ENCODE assay signal across 14 mouse cellular contexts in genomic region chr11:102258521-102258920, GRCm38 (mm10). TPM values are rescaled to one million over a fixed set of nuclear protein-coding genes. Genes with fewer than 3 reads are reported as not detected.
DNase-seq lines count a peak whose midpoint lies in the region; ATAC-seq and TF ChIP-seq lines count a peak whose summit lies in the region.
"Had no signal": no experiment of that assay in that cellular context is flagged by ENCODE, and none has a peak within 500 bp of the region (broad histone marks: within the 10 kb centered on the region; RNA-seq: fewer than 3 reads in every experiment).

No protein-coding gene starts in this region.

- H3K4me2 ChIP-seq in lung, embryonic 14.5 days: no peak overlapping the region
- H3K4me2 ChIP-seq: midbrain, embryonic 12.5 days; stomach, embryonic 15.5 days had no signal

- 83% methylated on average over 3 of the region's 3 CpGs for WGBS in lung, embryonic 14.5 days
- WGBS in small intestine, adult 2 months: 92% methylated on average over 3 of the region's 3 CpGs

- TF ChIP-seq CTCF in lung, embryonic 14.5 days (IDR thresholded peaks at IDR 0.05; ENCODE audit: low read depth): peak; percentile 28
- peak; percentile 66 for TF ChIP-seq CTCF in Patski (IDR thresholded peaks at IDR 0.05)
- peak; percentile 11; the same call in 1 of the 2 replicates for TF ChIP-seq CTCF in small intestine, adult 2 months (IDR thresholded peaks at IDR 0.05; ENCODE audit: extremely low read depth, insufficient read length, insufficient replicate concordance, low read depth, low read length)

- CTCF ChIA-PET in Patski (lab: Charles Lee): no interaction called here

- peaks cover 85% of the 10 kb centered on the region for H3K36me3 ChIP-seq in lung, embryonic 14.5 days (ENCODE audit: insufficient read depth)
- H3K36me3 ChIP-seq in small intestine, adult 2 months (ENCODE audit: control insufficient read depth, insufficient read depth, low read length): peaks cover 5% of the 10 kb centered on the region
- H3K36me3 ChIP-seq: stomach, embryonic 15.5 days had no signal

- no peaks in the 10 kb centered on the region for H3K27me3 ChIP-seq in lung, embryonic 14.5 days (ENCODE audit: insufficient read depth, low read length)
- H3K27me3 ChIP-seq in Patski: no peaks in the 10 kb centered on the region
- H3K27me3 ChIP-seq in small intestine, adult 2 months (ENCODE audit: control insufficient read depth, insufficient read depth, low read length): no peaks in the 10 kb centered on the region
- H3K27me3 ChIP-seq: midbrain, embryonic 12.5 days; stomach, embryonic 15.5 days had no signal

- no peaks in the 10 kb centered on the region for H3K9me3 ChIP-seq in lung, embryonic 14.5 days (ENCODE audit: low read depth, low read length)
- H3K9me3 ChIP-seq: midbrain, embryonic 12.5 days; stomach, embryonic 15.5 days had no signal

- no peak for ATAC-seq in lung, embryonic 14.5 days (ENCODE audit: insufficient read depth)
- ATAC-seq in Patski: no peak
- ATAC-seq: inflammation-experienced regulatory T-cells, adult 6 months had no signal

- H3K9ac ChIP-seq in lung, embryonic 14.5 days: no peak overlapping the region
- H3K9ac ChIP-seq: midbrain, embryonic 12.5 days; stomach, embryonic 15.5 days had no signal

- DNase-seq in embryo, embryonic 10 days (ENCODE audit: low spot score): peak; percentile 42
- no peak for DNase-seq in embryo, embryonic 10.5 days (ENCODE audit: low spot score)
- peak; percentile 42 for DNase-seq in lung, embryonic 14.5 days
- DNase-seq in lung, adult 18-20 months: no peak
- DNase-seq in Patski (ENCODE audit: low read depth, low spot score): no peak
- DNase-seq in adrenal gland, adult 18-20 months (ENCODE audit: low spot score in 2 of 2): no peak
- no peak for DNase-seq in adrenal gland, postnatal 4 days (ENCODE audit: low spot score in 2 of 2)
- DNase-seq: B cell, adult 2 months; heart, postnatal 36 days; right cerebral cortex, postnatal 14 days had no signal

- in situ Hi-C loops in Patski (cut with MboI; ENCODE audit: low pct_unique_long_range_greater_than_20kb): no loop called here

- no peak overlapping the region for H3K27ac ChIP-seq in lung, embryonic 14.5 days (ENCODE audit: low read depth)
- H3K27ac ChIP-seq in small intestine, adult 2 months (ENCODE audit: insufficient read depth, low read depth, low read length): no peak overlapping the region
- H3K27ac ChIP-seq: midbrain, embryonic 12.5 days; stomach, embryonic 15.5 days had no signal

- H3K4me3 ChIP-seq in lung, embryonic 14.5 days (ENCODE audit: low read depth, low read length): no peak overlapping the region
- no peak overlapping the region for H3K4me3 ChIP-seq in small intestine, adult 2 months (ENCODE audit: low read depth, low read length)
- H3K4me3 ChIP-seq: midbrain, embryonic 12.5 days; stomach, embryonic 15.5 days had no signal

- TF ChIP-seq POLR2A in small intestine, adult 2 months (IDR thresholded peaks at IDR 0.05; ENCODE audit: low read depth, low read length): no peak

- no peaks in the 10 kb centered on the region for H3K4me1 ChIP-seq in lung, embryonic 14.5 days (ENCODE audit: insufficient read depth)
- no peaks in the 10 kb centered on the region for H3K4me1 ChIP-seq in small intestine, adult 2 months (ENCODE audit: control insufficient read depth, insufficient read depth, insufficient read length, low read length)
- H3K4me1 ChIP-seq: stomach, embryonic 15.5 days had no signal

- POLR2A ChIA-PET in Patski (lab: Charles Lee): interaction anchor here (0.6 kb wide), 1 partner anchor 203 kb away, joined by 4 read pairs; no protein-coding TSS in a partner anchor

RNA-seq across cellular contexts. Expression of gene BC030867, which starts 9.8 kb away (rescaled TPM):
- polyA plus RNA-seq in lung, embryonic 14.5 days (2014; fragmentation: Nextera tagmentation; extraction: Ambion mirVana): 21.4 and 22.2 TPM in 2 replicates
- polyA plus RNA-seq in Patski (2021): 6.8 TPM
- polyA plus RNA-seq in small intestine, adult 2 months (2012; rRNA removed): 2.4 and 5.2 TPM in 2 replicates
- under 1 TPM in 1 of 2 experiments, not detected in 1; 0.46 TPM for total RNA-seq in adrenal gland, adult 18-20 months (2021)
- 1 to 10 TPM; 4.8 to 6.0 TPM for total RNA-seq in adrenal gland, postnatal 4 days (2021)

RNA-seq across cellular contexts. Expression of gene Asb16, which starts 10.0 kb away (rescaled TPM):
- 0.08 TPM in 1 of 2 replicates, not detected in the other for polyA plus RNA-seq in lung, embryonic 14.5 days (2014; fragmentation: Nextera tagmentation; extraction: Ambion mirVana)
- 0.28 TPM for polyA plus RNA-seq in Patski (2021)
- 0.29 and 1.8 TPM in 2 replicates for polyA plus RNA-seq in small intestine, adult 2 months (2012; rRNA removed)
- total RNA-seq in adrenal gland, adult 18-20 months (2021): under 1 TPM; 0.30 to 0.61 TPM
- total RNA-seq in adrenal gland, postnatal 4 days (2021): under 1 TPM; 0.53 to 0.79 TPM
- polyA plus RNA-seq: inflammation-experienced regulatory T-cells, adult 6 months; midbrain, embryonic 12.5 days; stomach, embryonic 15.5 days had no signal

RNA-seq across cellular contexts. Expression of gene Tmub2, which starts 26.2 kb away (rescaled TPM):
- 48.8 and 49.9 TPM in 2 replicates for polyA plus RNA-seq in lung, embryonic 14.5 days (2014; fragmentation: Nextera tagmentation; extraction: Ambion mirVana)
- 60.5 TPM for polyA plus RNA-seq in Patski (2021)
- polyA plus RNA-seq in small intestine, adult 2 months (2012; rRNA removed): 29.4 and 60.2 TPM in 2 replicates
- 10 to 100 TPM; 43.3 to 55.3 TPM for total RNA-seq in adrenal gland, adult 18-20 months (2021)
- total RNA-seq in adrenal gland, postnatal 4 days (2021): 10 to 100 TPM; 56.5 to 58.3 TPM

RNA-seq across cellular contexts. Expression of gene Hdac5, which starts 28.6 kb away (rescaled TPM):
- polyA plus RNA-seq in lung, embryonic 14.5 days (2014; fragmentation: Nextera tagmentation; extraction: Ambion mirVana): 41.1 and 42.7 TPM in 2 replicates
- 63.8 TPM for polyA plus RNA-seq in Patski (2021)
- polyA plus RNA-seq in small intestine, adult 2 months (2012; rRNA removed): 82.5 and 102 TPM in 2 replicates
- 100 to 1,000 TPM in 1 of 2 experiments, 10 to 100 TPM in 1; 79.1 to 115 TPM for total RNA-seq in adrenal gland, adult 18-20 months (2021)
- total RNA-seq in adrenal gland, postnatal 4 days (2021): 100 to 1,000 TPM; 123 to 125 TPM

RNA-seq across cellular contexts. Expression of gene Atxn7l3, which starts 37.9 kb away (rescaled TPM):
- polyA plus RNA-seq in lung, embryonic 14.5 days (2014; fragmentation: Nextera tagmentation; extraction: Ambion mirVana): 17.4 TPM in 2 replicates
- 53.4 TPM for polyA plus RNA-seq in Patski (2021)
- polyA plus RNA-seq in small intestine, adult 2 months (2012; rRNA removed): 15.1 and 30.2 TPM in 2 replicates
- total RNA-seq in adrenal gland, adult 18-20 months (2021): 10 to 100 TPM; 44.3 to 53.4 TPM
- total RNA-seq in adrenal gland, postnatal 4 days (2021): 10 to 100 TPM; 58.3 to 58.7 TPM

Comparison
In these comparisons a context has a peak if more than half of its experiments do, and no peak if none do; other contexts are left out.
1. DNase-seq: peak in embryo, embryonic 10 days (single experiment) and lung, embryonic 14.5 days (single experiment); none in embryo, embryonic 10.5 days (single experiment), lung, adult 18-20 months (0 of 2), Patski (single experiment), adrenal gland, adult 18-20 months (0 of 2) and adrenal gland, postnatal 4 days (0 of 2).
2. CTCF ChIP-seq: peak in every context shown above with its lines; median percentile 66 in Patski; 28 in lung, embryonic 14.5 days; 11 in small intestine, adult 2 months.